Mouse (Mus musculus): Measurements from ENCODE around the gene Kcnt1.

- TF ChIP-seq CTCF (conservative IDR thresholded peaks at IDR 0.05; ENCODE audit: insufficient read depth, insufficient read length, low read depth, low read length): peak; percentile 43
- TF ChIP-seq POLR2A (IDR thresholded peaks at IDR 0.05; ENCODE audit: low read depth, low read length): no peak
Measured at GRCm38 (mm10) chr2:25913247-25913646, 49.7 kb downstream of the Kcnt1 start.

Measured in kidney, adult 2 months (tissue).